Mouse (Mus musculus): ENCODE data around the gene Olfr498. TPM values are rescaled to one million over a fixed set of nuclear protein-coding genes. Genes with fewer than 3 reads are reported as not detected.

The Olfr498 gene
- polyA plus RNA-seq (2014; fragmentation: Illumina TruSeq; extraction: RNeasy Lipid Tissue Mini Kit (QIAGEN cat#74804); ENCODE audit: low read depth, low replicate concordance) = not detected

DNA sequence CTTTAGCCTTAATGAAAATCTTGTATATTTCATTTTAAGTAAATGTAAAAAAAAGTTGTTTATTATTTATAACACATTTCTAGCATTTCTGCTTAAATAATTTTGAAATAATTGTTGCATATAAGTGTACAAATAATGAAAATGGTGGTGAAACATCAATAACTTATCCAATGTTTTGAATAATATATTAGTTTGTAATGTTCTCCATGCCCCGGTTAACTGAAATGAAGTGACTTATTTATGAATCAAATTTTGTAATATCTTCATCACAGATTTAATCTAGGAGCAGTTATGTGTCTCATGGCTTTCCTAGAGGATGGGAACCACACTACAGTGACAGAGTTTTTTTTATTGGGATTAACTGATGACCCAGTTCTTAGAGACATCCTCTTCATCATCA lies at the start of gene Olfr498:
Olfr498 (plus strand) TSS at position 301 of the 400 bp plus-strand sequence.

DNA sequence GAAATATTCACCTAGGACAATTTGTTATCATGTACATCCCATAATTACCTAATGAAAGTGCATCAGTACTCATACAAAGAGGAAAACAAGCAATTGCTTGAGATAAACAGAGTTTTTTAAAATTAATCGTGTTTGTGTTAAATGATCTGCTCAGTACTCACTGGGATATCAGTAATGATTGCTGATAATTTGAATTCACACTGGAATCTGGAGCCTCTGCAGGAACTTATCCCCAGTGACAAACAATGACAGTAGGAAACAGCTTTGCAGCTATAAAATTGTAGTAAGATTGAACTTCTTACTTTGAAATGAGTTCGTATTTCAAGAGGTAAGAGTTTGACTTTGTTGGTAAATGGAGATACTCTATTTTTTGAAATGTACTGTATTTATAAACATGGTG lies 45.0 kb upstream of the Olfr498 start, which contains the start of gene Olfr497:
Olfr497 (plus strand) TSS at position 301 of the 400 bp plus-strand sequence.

Other genes with a start within 250 kb of the Olfr498 start
- not detected for gene Olfr488, start 207.0 kb upstream of the Olfr498 start, polyA plus RNA-seq (2014; fragmentation: Illumina TruSeq; extraction: RNeasy Lipid Tissue Mini Kit (QIAGEN cat#74804); ENCODE audit: low read depth, low replicate concordance)
- not detected for gene Olfr490, start 176.4 kb upstream of the Olfr498 start, polyA plus RNA-seq (2014; fragmentation: Illumina TruSeq; extraction: RNeasy Lipid Tissue Mini Kit (QIAGEN cat#74804); ENCODE audit: low read depth, low replicate concordance)
- not detected for gene Olfr491, start 151.9 kb upstream of the Olfr498 start, polyA plus RNA-seq (2014; fragmentation: Illumina TruSeq; extraction: RNeasy Lipid Tissue Mini Kit (QIAGEN cat#74804); ENCODE audit: low read depth, low replicate concordance)
- gene Olfr492, start 141.7 kb upstream of the Olfr498 start, polyA plus RNA-seq (2014; fragmentation: Illumina TruSeq; extraction: RNeasy Lipid Tissue Mini Kit (QIAGEN cat#74804); ENCODE audit: low read depth, low replicate concordance) = not detected
- gene Olfr493, start 118.3 kb upstream of the Olfr498 start, polyA plus RNA-seq (2014; fragmentation: Illumina TruSeq; extraction: RNeasy Lipid Tissue Mini Kit (QIAGEN cat#74804); ENCODE audit: low read depth, low replicate concordance) = not detected
- not detected for gene Olfr494, start 100.0 kb upstream of the Olfr498 start, polyA plus RNA-seq (2014; fragmentation: Illumina TruSeq; extraction: RNeasy Lipid Tissue Mini Kit (QIAGEN cat#74804); ENCODE audit: low read depth, low replicate concordance)
- not detected for gene Olfr495, start 72.2 kb upstream of the Olfr498 start, polyA plus RNA-seq (2014; fragmentation: Illumina TruSeq; extraction: RNeasy Lipid Tissue Mini Kit (QIAGEN cat#74804); ENCODE audit: low read depth, low replicate concordance)
- gene Olfr497, start 44.9 kb upstream of the Olfr498 start, polyA plus RNA-seq (2014; fragmentation: Illumina TruSeq; extraction: RNeasy Lipid Tissue Mini Kit (QIAGEN cat#74804); ENCODE audit: low read depth, low replicate concordance) = not detected
- not detected for gene Olfr502, start 59.7 kb downstream of the Olfr498 start, polyA plus RNA-seq (2014; fragmentation: Illumina TruSeq; extraction: RNeasy Lipid Tissue Mini Kit (QIAGEN cat#74804); ENCODE audit: low read depth, low replicate concordance)
- not detected for gene Olfr503, start 79.2 kb downstream of the Olfr498 start, polyA plus RNA-seq (2014; fragmentation: Illumina TruSeq; extraction: RNeasy Lipid Tissue Mini Kit (QIAGEN cat#74804); ENCODE audit: low read depth, low replicate concordance)
- gene Olfr504, start 100.5 kb downstream of the Olfr498 start, polyA plus RNA-seq (2014; fragmentation: Illumina TruSeq; extraction: RNeasy Lipid Tissue Mini Kit (QIAGEN cat#74804); ENCODE audit: low read depth, low replicate concordance) = not detected
- gene Olfr506, start 145.5 kb downstream of the Olfr498 start, polyA plus RNA-seq (2014; fragmentation: Illumina TruSeq; extraction: RNeasy Lipid Tissue Mini Kit (QIAGEN cat#74804); ENCODE audit: low read depth, low replicate concordance) = not detected
- gene Olfr507, start 156.5 kb downstream of the Olfr498 start, polyA plus RNA-seq (2014; fragmentation: Illumina TruSeq; extraction: RNeasy Lipid Tissue Mini Kit (QIAGEN cat#74804); ENCODE audit: low read depth, low replicate concordance) = not detected
- not detected for gene Olfr508, start 164.7 kb downstream of the Olfr498 start, polyA plus RNA-seq (2014; fragmentation: Illumina TruSeq; extraction: RNeasy Lipid Tissue Mini Kit (QIAGEN cat#74804); ENCODE audit: low read depth, low replicate concordance)
- not detected for gene Olfr509, start 186.6 kb downstream of the Olfr498 start, polyA plus RNA-seq (2014; fragmentation: Illumina TruSeq; extraction: RNeasy Lipid Tissue Mini Kit (QIAGEN cat#74804); ENCODE audit: low read depth, low replicate concordance)
- not detected for gene Olfr510, start 201.1 kb downstream of the Olfr498 start, polyA plus RNA-seq (2014; fragmentation: Illumina TruSeq; extraction: RNeasy Lipid Tissue Mini Kit (QIAGEN cat#74804); ENCODE audit: low read depth, low replicate concordance)
- not detected for gene Olfr512, start 248.0 kb downstream of the Olfr498 start, polyA plus RNA-seq (2014; fragmentation: Illumina TruSeq; extraction: RNeasy Lipid Tissue Mini Kit (QIAGEN cat#74804); ENCODE audit: low read depth, low replicate concordance)

All from sigmoid colon, adult 10 weeks (tissue).